Mouse (Mus musculus): ENCODE data around the gene Casc1. TPM values are rescaled to one million over a fixed set of nuclear protein-coding genes. Genes with fewer than 3 reads are reported as not detected.
"Not testable (repeated sequence)": the region's sequence is repeated elsewhere in the genome, so short reads cannot be mapped to it uniquely, and the experiment has no call there.

Gene Casc1
- polyA plus RNA-seq, 1 experiment from 2014 or later = 1.6 TPM

GRCm38 (mm10) chr6:145135295-145135694, 75.5 kb downstream of the Casc1 start:
- Histone ChIP-seq H3K9ac (ENCODE audit: low read depth, low read length) (no peak overlapping the region), H3K4me2 (ENCODE audit: low read length) (no peak overlapping the region), H3K36me3 (ENCODE audit: control insufficient read depth, insufficient read depth, low read length) (no peaks in the 10 kb centered on the region), H3K27ac (ENCODE audit: low read depth, low read length) (no peak overlapping the region), H3K4me1 (ENCODE audit: control insufficient read depth, insufficient read depth, low read depth, low read length) (no peaks in the 10 kb centered on the region), H3K4me3 (ENCODE audit: low read length) (no peak overlapping the region), H3K9me3 (ENCODE audit: control insufficient read depth, low read length) (no peaks in the 10 kb centered on the region), H3K27me3 (replicated peaks; ENCODE audit: control insufficient read depth, insufficient read depth, low read length) (no peaks in the 10 kb centered on the region)
- no peak for ATAC-seq
- WGBS = 76% methylated on average over 3 of the region's 3 CpGs

DNA sequence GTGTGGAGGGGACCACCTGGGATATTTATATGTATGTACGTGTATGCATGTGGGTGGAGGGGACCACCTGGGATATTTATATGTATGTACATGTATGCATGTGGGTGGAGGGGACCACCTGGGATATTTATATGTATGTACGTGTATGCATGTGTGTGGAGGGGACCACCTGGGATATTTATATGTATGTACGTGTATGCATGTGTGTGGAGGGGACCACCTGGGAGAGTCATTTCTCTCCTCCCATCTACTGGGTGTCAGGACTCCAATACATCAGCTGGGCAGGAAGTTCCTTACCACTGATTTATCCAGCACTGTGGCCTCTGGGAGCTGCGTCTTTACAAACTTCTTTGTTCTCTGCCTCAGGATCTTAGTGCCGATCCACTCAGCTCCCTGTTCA, 77.8 kb downstream of the Casc1 start:
- not testable (repeated sequence) for H3K27me3 ChIP-seq (replicated peaks; ENCODE audit: control insufficient read depth, insufficient read depth, low read length); H3K4me1 ChIP-seq (ENCODE audit: control insufficient read depth, insufficient read depth, low read depth, low read length); H3K36me3 ChIP-seq (ENCODE audit: control insufficient read depth, insufficient read depth, low read length); H3K4me3 ChIP-seq (ENCODE audit: low read length); H3K9me3 ChIP-seq (ENCODE audit: control insufficient read depth, low read length); ATAC-seq; H3K4me2 ChIP-seq (ENCODE audit: low read length); H3K27ac ChIP-seq (ENCODE audit: low read depth, low read length); H3K9ac ChIP-seq (ENCODE audit: low read depth, low read length)
- WGBS = 89% methylated on average over 5 of the region's 5 CpGs

- no peaks in the 10 kb centered on the region for H3K27me3 ChIP-seq (replicated peaks; ENCODE audit: control insufficient read depth, insufficient read depth, low read length)
These were observed 78.8 kb downstream of the Casc1 start for GRCm38 (mm10) chr6:145131991-145132390.

DNA sequence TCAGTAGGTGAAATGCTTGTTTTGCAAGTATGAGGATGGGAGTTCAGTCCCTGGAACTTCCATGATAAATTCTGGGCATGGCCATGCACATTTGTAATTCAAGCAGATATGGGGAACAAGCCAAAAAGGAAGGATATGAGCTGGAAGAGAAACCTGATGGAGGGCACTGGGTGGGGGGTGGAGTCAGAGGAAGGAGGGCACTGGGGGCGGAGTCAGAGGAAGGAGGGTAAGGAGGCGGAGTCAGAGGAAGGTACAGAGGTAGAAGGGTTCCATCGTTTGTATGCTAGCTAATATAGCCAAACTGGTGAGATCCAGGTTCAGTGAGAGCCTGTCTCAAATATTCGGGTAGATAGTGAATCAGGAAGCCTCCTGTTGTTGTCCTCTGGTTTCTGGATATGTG, 81.2 kb downstream of the Casc1 start:
- Histone ChIP-seq H3K9ac (ENCODE audit: low read depth, low read length) (no peak overlapping the region), H3K27ac (ENCODE audit: low read depth, low read length) (no peak overlapping the region), H3K4me3 (ENCODE audit: low read length) (no peak overlapping the region), H3K27me3 (replicated peaks; ENCODE audit: control insufficient read depth, insufficient read depth, low read length) (no peaks in the 10 kb centered on the region), H3K4me2 (ENCODE audit: low read length) (no peak overlapping the region), H3K9me3 (ENCODE audit: control insufficient read depth, low read length) (peaks cover 4% of the 10 kb centered on the region; the same call in 1 of the 2 replicates), H3K36me3 (ENCODE audit: control insufficient read depth, insufficient read depth, low read length) (no peaks in the 10 kb centered on the region), H3K4me1 (ENCODE audit: control insufficient read depth, insufficient read depth, low read depth, low read length) (no peaks in the 10 kb centered on the region)
- 87% methylated on average over 4 of the region's 4 CpGs for whole genome bisulfite sequencing
- ATAC-seq = no peak

More at GRCm38 (mm10) chr6:145131991-145132390, 78.8 kb downstream of the Casc1 start:
- no peak for ATAC-seq
- Histone ChIP-seq H3K4me2 (ENCODE audit: low read length) (no peak overlapping the region), H3K27ac (ENCODE audit: low read depth, low read length) (no peak overlapping the region), H3K4me1 (ENCODE audit: control insufficient read depth, insufficient read depth, low read depth, low read length) (no peaks in the 10 kb centered on the region), H3K9ac (ENCODE audit: low read depth, low read length) (no peak overlapping the region), H3K4me3 (ENCODE audit: low read length) (no peak overlapping the region), H3K36me3 (ENCODE audit: control insufficient read depth, insufficient read depth, low read length) (no peaks in the 10 kb centered on the region), H3K9me3 (ENCODE audit: control insufficient read depth, low read length) (peaks cover 4% of the 10 kb centered on the region; the same call in 1 of the 2 replicates)
- 85% methylated on average over 5 of the region's 5 CpGs for WGBS

DNA sequence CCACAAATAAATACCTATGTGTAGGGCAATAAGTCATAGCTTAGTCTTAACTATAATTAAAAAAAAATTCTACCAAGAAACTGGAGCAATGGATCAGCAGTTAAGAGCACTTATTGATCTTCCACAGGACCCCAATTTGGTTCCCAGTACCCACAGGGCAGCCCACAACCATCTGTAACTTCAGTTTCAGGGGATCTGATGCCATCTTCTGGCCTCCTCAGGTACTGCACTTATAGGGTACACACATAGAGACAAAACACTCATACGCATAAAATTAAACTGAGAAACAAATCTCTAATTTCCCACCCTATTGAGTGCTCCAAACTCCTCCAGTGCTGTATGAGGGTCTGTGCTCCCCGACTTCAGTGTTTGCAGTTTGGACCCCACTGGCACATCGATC, 83.2 kb downstream of the Casc1 start:
- no peaks in the 10 kb centered on the region for H3K27me3 ChIP-seq (replicated peaks; ENCODE audit: control insufficient read depth, insufficient read depth, low read length)
- H3K4me1 ChIP-seq (ENCODE audit: control insufficient read depth, insufficient read depth, low read depth, low read length) = no peaks in the 10 kb centered on the region
- H3K27ac ChIP-seq (ENCODE audit: low read depth, low read length) = no peak overlapping the region
- H3K4me2 ChIP-seq (ENCODE audit: low read length) = no peak overlapping the region
- H3K9ac ChIP-seq (ENCODE audit: low read depth, low read length) = no peak overlapping the region
- 99% methylated on average over 3 of the region's 3 CpGs for WGBS
- H3K4me3 ChIP-seq (ENCODE audit: low read length) = no peak overlapping the region
- peaks cover 4% of the 10 kb centered on the region; the same call in 1 of the 2 replicates for H3K9me3 ChIP-seq (ENCODE audit: control insufficient read depth, low read length)
- H3K36me3 ChIP-seq (ENCODE audit: control insufficient read depth, insufficient read depth, low read length) = no peaks in the 10 kb centered on the region
- ATAC-seq = no peak

- peak; percentile 37; the same call in 1 of the 2 replicates for ATAC-seq
- H3K27me3 ChIP-seq (replicated peaks; ENCODE audit: control insufficient read depth, insufficient read depth, low read length) = no peaks in the 10 kb centered on the region
- no peak overlapping the region for H3K4me3 ChIP-seq (ENCODE audit: low read length)
- peaks cover 4% of the 10 kb centered on the region; the same call in 1 of the 2 replicates for H3K9me3 ChIP-seq (ENCODE audit: control insufficient read depth, low read length)
- no peaks in the 10 kb centered on the region for H3K36me3 ChIP-seq (ENCODE audit: control insufficient read depth, insufficient read depth, low read length)
- WGBS = 65% methylated on average over 7 of the region's 7 CpGs
- no peak overlapping the region for H3K4me2 ChIP-seq (ENCODE audit: low read length)
- no peaks in the 10 kb centered on the region for H3K4me1 ChIP-seq (ENCODE audit: control insufficient read depth, insufficient read depth, low read depth, low read length)
- H3K9ac ChIP-seq (ENCODE audit: low read depth, low read length) = 0 out of 2 replicates have a peak overlapping the region, but pooled peaks have one; percentile 13
- H3K27ac ChIP-seq (ENCODE audit: low read depth, low read length) = peak overlapping the region; percentile 23; the same call in 1 of the 2 replicates
These were observed 85.2 kb downstream of the Casc1 start for GRCm38 (mm10) chr6:145125591-145126113.

Other genes starting within 250 kb of the Casc1 start
- gene Bcat1, start 134.8 kb downstream of the Casc1 start, polyA plus RNA-seq (2015; fragmentation: Nextera tagmentation; extraction: Ambion mirVana) = 110 and 116 TPM in 2 replicates
- gene Lrmp, start 95.4 kb downstream of the Casc1 start, polyA plus RNA-seq (2015; fragmentation: Nextera tagmentation; extraction: Ambion mirVana) = 0.89 and 1.0 TPM in 2 replicates
- 26.7 and 27.1 TPM in 2 replicates for gene Etfrf1, start 129 bp upstream of the Casc1 start, polyA plus RNA-seq (2015; fragmentation: Nextera tagmentation; extraction: Ambion mirVana)
- 77.7 and 86.0 TPM in 2 replicates for gene Kras, start 39.2 kb upstream of the Casc1 start, polyA plus RNA-seq (2015; fragmentation: Nextera tagmentation; extraction: Ambion mirVana)